Mouse (Mus musculus) megakaryocyte-erythroid progenitor cell, adult 5-6 weeks (primary cell): Measurements from ENCODE around the gene Asic4. TPM values are rescaled to one million over a fixed set of nuclear protein-coding genes. Genes with fewer than 3 reads are reported as not detected.

Experiments used
- ATAC-seq: replicated peaks from 2 replicates; pipeline ENCODE4 v1.8.0; 2016; ENCODE audit warnings: mild to moderate bottlenecking, inconsistent platforms; ENCODE audit not compliant: severe bottlenecking, poor library complexity, low FRiP score, low TSS enrichment
- total RNA-seq, 2 experiments: library from RNA; stranded (forward) in 1 of 2; stranded (reverse) in 1 of 2; fragments of 200-1000, 215-1000 nt in 1 of 2; fragments of >200 nt in 1 of 2; fragmentation: Nextera tagmentation in 1 of 2; gene quantifications; 2 replicates each; pipeline ENCODE4 v1.2.3; 2014 to 2017

Gene Asic4
- total RNA-seq, 2 experiments from 2014 or later = not detected

DNA sequence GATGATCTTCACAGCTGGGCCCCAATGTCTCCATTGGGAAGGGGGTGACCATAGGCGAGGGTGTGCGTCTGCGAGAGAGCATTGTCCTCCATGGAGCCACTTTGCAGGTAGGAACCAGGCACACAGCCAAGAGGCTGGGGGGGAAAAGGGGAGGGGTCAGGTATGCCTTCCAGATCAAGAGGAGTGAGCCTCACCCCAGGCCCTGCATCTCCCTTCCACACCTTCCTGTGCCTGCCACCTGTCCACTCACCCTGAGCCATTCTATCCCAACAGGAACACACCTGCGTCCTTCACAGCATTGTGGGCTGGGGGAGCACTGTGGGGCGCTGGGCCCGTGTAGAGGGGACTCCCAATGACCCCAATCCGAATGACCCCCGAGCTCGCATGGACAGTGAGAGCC, 8.1 kb upstream of the Asic4 start:
- ATAC-seq = no peak

GRCm38 (mm10) chr1:75442811-75443210, 7.4 kb upstream of the Asic4 start:
- no peak for ATAC-seq

DNA sequence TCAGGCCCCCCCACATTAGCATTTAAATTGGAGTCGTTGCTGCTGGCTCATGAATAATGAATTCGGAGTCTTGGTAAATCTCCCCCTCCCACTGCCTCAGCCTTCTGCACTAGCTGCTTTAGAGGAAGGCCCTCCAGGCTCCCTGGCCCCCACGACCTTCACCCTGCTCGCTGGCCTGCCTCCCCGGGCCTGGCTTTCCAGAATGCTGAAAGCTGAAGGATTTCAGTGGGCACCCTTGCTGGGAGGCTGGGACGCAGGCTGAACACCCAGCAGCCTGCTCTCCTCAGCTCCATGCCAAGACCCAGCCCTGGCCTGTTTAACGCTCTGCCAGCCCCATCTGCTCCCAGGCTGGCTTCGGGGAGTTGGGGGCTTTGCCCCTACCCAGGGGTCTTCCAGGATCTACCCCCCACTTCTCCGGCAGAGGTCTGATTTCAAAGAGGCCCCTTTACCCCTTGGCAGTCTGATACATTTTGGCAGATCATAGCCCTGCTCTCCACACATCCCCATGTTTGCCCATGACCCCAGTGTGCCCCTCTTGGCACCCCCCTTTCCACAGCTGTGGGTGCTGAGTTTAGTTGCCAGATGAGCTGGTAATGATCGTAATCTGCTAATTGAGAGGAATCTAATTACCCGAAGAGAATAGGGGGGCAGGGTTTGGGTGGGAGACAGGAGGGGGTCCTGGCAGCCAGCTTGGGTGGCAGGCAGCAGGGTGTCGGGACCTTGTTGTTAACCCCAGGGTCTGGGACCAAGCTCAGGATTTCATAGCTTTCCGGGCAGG, 6.8 kb upstream of the Asic4 start:
- ATAC-seq = no peak

DNA sequence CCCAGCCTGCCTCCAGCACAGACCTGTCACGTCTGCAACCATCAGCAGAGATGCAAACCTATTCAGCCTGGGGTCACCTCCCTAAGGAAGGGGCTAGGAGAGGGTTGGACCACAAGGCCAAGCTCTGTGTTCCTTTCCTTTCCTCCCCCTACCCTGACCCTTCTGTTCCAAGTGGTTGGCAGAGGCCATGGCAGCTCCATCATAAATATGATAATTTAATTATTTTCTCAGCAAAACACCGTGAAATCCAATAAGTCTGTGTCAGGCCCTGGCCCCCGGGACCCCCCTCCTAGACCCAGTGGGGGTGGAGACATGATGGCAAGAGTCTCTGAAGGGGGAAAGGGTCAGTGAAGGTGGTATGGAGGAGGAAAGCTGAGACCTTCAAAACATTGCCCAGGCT, 6.0 kb upstream of the Asic4 start:
- ATAC-seq = no peak

GRCm38 (mm10) chr1:75445141-75445701, 5.0 kb upstream of the Asic4 start:
- peak; percentile 16 for ATAC-seq

- peak; percentile 64 for ATAC-seq
Observed at GRCm38 (mm10) chr1:75445751-75446611, 4.3 kb upstream of the Asic4 start.

- no peak for ATAC-seq
Observed at GRCm38 (mm10) chr1:75446656-75447055, 3.6 kb upstream of the Asic4 start.

DNA sequence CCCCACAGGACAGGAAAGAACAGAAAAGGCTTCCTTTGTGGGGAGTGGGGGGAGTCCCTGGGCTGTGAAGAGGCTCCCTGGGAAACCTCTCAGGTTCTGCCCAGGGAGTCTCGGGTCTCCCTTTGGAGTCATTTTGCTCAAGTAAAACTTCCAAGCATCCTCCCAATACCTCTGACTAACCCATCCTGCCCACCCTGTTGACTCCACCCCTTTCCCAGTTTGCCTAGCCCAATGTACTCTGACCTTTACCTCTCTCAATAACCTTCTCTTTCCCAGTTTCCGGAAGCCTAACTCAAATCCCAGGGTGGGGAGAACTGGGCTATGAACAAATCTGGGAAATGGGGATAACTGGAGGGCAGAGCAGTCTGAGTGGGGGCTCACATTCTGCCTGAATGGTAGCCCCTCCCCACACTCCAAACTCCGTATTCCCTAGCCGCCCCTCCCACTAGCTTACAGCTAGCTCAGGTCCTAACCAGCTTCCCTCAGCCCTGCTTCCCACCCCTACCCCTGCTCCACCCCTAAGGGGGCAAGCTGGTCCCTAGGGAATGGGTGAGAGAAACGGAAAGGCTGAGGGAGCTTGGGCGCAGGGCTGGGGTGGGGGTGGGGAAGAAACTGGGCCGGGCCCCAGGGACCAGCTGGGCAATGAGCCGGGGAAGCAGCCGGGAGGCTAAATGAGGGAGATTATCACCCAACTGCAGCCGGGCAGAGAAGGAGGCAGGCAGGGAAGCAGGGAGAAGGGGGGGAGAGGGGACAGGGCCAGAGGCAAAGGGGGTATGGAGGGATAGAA, 2.8 kb upstream of the Asic4 start:
- no peak for ATAC-seq

GRCm38 (mm10) chr1:75448052-75448431, 2.2 kb upstream of the Asic4 start:
- ATAC-seq = no peak

- ATAC-seq = no peak
Observed at GRCm38 (mm10) chr1:75448937-75449336, 1.3 kb upstream of the Asic4 start.

GRCm38 (mm10) chr1:75449377-75450135, 680 bp upstream of the Asic4 start:
- ATAC-seq = no peak

- ATAC-seq = no peak
Observed at GRCm38 (mm10) chr1:75451900-75452299, 1.7 kb downstream of the Asic4 start.

- no peak for ATAC-seq
Observed at GRCm38 (mm10) chr1:75455433-75455832, 5.2 kb downstream of the Asic4 start.

DNA sequence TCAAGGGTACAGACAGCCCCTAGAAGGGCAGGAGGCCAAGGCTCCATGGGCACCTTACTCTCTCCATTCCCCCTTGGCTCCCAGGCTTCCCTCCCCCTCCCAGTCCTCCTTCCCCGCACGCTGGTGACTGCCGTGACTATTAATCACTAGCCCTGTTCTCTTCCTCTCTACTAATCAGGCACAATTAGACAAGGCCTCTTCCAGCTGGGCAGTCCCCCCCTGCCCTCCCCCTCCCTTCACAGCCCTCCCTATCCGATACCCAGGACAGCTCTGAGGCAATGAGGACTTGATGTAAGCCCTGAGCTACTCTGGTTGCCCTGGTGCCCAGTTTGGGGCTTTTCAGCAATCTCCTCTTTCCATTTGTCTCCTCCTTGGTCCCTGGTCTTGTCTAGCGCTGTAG, 5.7 kb downstream of the Asic4 start:
- ATAC-seq = no peak

GRCm38 (mm10) chr1:75456746-75457564, 6.7 kb downstream of the Asic4 start:
- 0 out of 2 replicates have a peak, but pooled peaks have one; percentile 22 for ATAC-seq

- no peak for ATAC-seq
Observed at GRCm38 (mm10) chr1:75457710-75458024, 7.4 kb downstream of the Asic4 start.

DNA sequence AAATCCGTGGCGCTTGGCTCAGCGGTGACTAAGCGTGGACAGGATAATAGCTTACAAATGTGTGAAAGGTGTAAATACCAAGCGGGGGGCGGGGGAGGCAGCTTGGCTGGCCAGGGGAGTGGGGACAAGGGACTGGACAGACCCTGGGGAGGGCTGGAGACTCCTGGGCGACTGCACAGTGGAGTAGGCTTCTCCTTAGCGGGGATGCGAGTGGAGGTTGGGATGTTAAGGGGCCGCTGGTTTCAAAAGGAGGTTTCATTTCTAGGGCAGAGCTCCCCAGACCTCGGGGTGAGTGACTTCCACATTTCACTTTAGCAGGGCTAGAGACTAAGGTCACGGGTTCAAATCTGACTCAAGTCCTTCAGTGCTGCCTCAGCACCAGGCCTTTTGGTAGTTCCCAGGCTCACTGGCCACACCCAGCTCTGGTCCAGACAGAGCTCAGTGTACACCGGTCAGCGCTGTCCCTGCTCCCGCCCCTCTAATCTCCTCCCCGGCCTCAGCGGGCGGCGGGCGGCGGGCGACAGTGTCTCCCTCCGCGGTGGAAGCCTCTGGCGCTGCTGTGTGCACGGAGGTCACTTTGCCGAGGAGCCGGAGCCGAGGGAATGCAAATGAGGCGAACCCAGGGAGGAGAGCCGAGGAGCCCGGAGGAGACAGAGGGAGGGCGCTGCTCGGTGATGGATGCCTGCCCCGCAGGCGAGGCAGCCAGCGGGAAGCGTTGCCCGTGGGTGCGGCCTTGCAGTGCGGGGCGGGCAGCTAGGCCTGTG, 8.0 kb downstream of the Asic4 start:
- ATAC-seq = 0 out of 2 replicates have a peak, but pooled peaks have one; percentile 26
